Mouse (Mus musculus): Measurements from ENCODE around the gene Chd4. TPM values are rescaled to one million over a fixed set of nuclear protein-coding genes. Genes with fewer than 3 reads are reported as not detected.

Gene Chd4
- polyA plus RNA-seq, 1 experiment from 2014 or later = 105 TPM

GRCm38 (mm10) chr6:125147329-125147728 is 51.5 kb downstream of the Chd4 start:
- peaks cover 10% of the 10 kb centered on the region for H3K36me3 ChIP-seq (replicated peaks)
- 46% methylated on average over 10 of the region's 10 CpGs for WGBS
- H3K4me1 ChIP-seq = peaks cover 48% of the 10 kb centered on the region

GRCm38 (mm10) chr6:125148251-125148925 is 52.6 kb downstream of the Chd4 start:
- Histone ChIP-seq H3K27me3 (replicated peaks) (no peaks in the 10 kb centered on the region), H3K4me1 (peaks cover 48% of the 10 kb centered on the region), H3K4me3 (no peak overlapping the region), H3K4me2 (peak overlapping the region; percentile 12; the same call in 1 of the 2 replicates), H3K9ac (no peak overlapping the region), H3K36me3 (replicated peaks) (peaks cover 12% of the 10 kb centered on the region; the same call in 1 of the 2 replicates), H3K9me3 (no peaks in the 10 kb centered on the region), H3K27ac (no peak overlapping the region)
- ATAC-seq (replicated peaks) = no peak
- WGBS = 72% methylated on average over 18 of the region's 18 CpGs

More at GRCm38 (mm10) chr6:125147329-125147728, 51.5 kb downstream of the Chd4 start:
- no peak for ATAC-seq (replicated peaks)
- Histone ChIP-seq H3K9me3 (no peaks in the 10 kb centered on the region), H3K27me3 (replicated peaks) (no peaks in the 10 kb centered on the region), H3K9ac (peak overlapping the region; percentile 32; the same call in 1 of the 2 replicates), H3K27ac (no peak overlapping the region), H3K4me2 (peak overlapping the region; percentile 96), H3K4me3 (peak overlapping the region; percentile 82; the same call in 1 of the 2 replicates)

GRCm38 (mm10) chr6:125148926-125149568 is 53.3 kb downstream of the Chd4 start:
- Histone ChIP-seq H3K4me3 (no peak overlapping the region), H3K27ac (no peak overlapping the region), H3K9ac (no peak overlapping the region), H3K27me3 (replicated peaks) (no peaks in the 10 kb centered on the region), H3K4me2 (no peak overlapping the region), H3K36me3 (replicated peaks) (peaks cover 7% of the 10 kb centered on the region; the same call in 1 of the 2 replicates), H3K9me3 (no peaks in the 10 kb centered on the region), H3K4me1 (peaks cover 48% of the 10 kb centered on the region)
- WGBS = 77% methylated on average over 16 of the region's 16 CpGs
- ATAC-seq (replicated peaks) = no peak

GRCm38 (mm10) chr6:125149569-125149950 is 53.8 kb downstream of the Chd4 start:
- Histone ChIP-seq H3K4me3 (no peak overlapping the region), H3K9me3 (no peaks in the 10 kb centered on the region), H3K36me3 (replicated peaks) (peaks cover 4% of the 10 kb centered on the region; the same call in 1 of the 2 replicates), H3K27ac (no peak overlapping the region), H3K27me3 (replicated peaks) (no peaks in the 10 kb centered on the region), H3K9ac (no peak overlapping the region), H3K4me2 (no peak overlapping the region), H3K4me1 (peaks cover 43% of the 10 kb centered on the region)
- WGBS = 68% methylated on average over 7 of the region's 7 CpGs
- ATAC-seq (replicated peaks) = no peak

GRCm38 (mm10) chr6:125152212-125153017 is 56.6 kb downstream of the Chd4 start:
- 87% methylated on average over 22 of the region's 22 CpGs for whole genome bisulfite sequencing
- Histone ChIP-seq H3K36me3 (replicated peaks) (peaks cover 4% of the 10 kb centered on the region; the same call in 1 of the 2 replicates), H3K27me3 (replicated peaks) (no peaks in the 10 kb centered on the region)

GRCm38 (mm10) chr6:125153018-125153389 is 57.2 kb downstream of the Chd4 start:
- Histone ChIP-seq H3K27me3 (replicated peaks) (no peaks in the 10 kb centered on the region), H3K4me2 (no peak overlapping the region), H3K4me1 (peaks cover 17% of the 10 kb centered on the region), H3K9me3 (no peaks in the 10 kb centered on the region), H3K4me3 (no peak overlapping the region), H3K27ac (no peak overlapping the region), H3K9ac (no peak overlapping the region), H3K36me3 (replicated peaks) (peaks cover 4% of the 10 kb centered on the region; the same call in 1 of the 2 replicates)
- ATAC-seq (replicated peaks) = no peak
- 83% methylated on average over 5 of the region's 5 CpGs for WGBS

More at GRCm38 (mm10) chr6:125152212-125153017, 56.6 kb downstream of the Chd4 start:
- peaks cover 21% of the 10 kb centered on the region for H3K4me1 ChIP-seq
- no peak overlapping the region for H3K4me3 ChIP-seq
- no peak for ATAC-seq (replicated peaks)
- no peaks in the 10 kb centered on the region for H3K9me3 ChIP-seq
- H3K9ac ChIP-seq = no peak overlapping the region
- H3K27ac ChIP-seq = no peak overlapping the region
- H3K4me2 ChIP-seq = no peak overlapping the region

- Histone ChIP-seq H3K4me1 (peaks cover 10% of the 10 kb centered on the region), H3K27me3 (replicated peaks) (no peaks in the 10 kb centered on the region), H3K9me3 (no peaks in the 10 kb centered on the region), H3K4me3 (no peak overlapping the region), H3K4me2 (no peak overlapping the region), H3K36me3 (replicated peaks) (peaks cover 4% of the 10 kb centered on the region; the same call in 1 of the 2 replicates), H3K9ac (no peak overlapping the region), H3K27ac (no peak overlapping the region)
- ATAC-seq (replicated peaks) = no peak
- 94% methylated on average over 4 of the region's 4 CpGs for WGBS
Observed at GRCm38 (mm10) chr6:125153682-125154081, 57.9 kb downstream of the Chd4 start.

- H3K36me3 ChIP-seq (replicated peaks) = peaks cover 4% of the 10 kb centered on the region; the same call in 1 of the 2 replicates
- ATAC-seq (replicated peaks) = no peak
- no peak overlapping the region for H3K4me2 ChIP-seq
- H3K27ac ChIP-seq = no peak overlapping the region
- no peak overlapping the region for H3K4me3 ChIP-seq
- no peak overlapping the region for H3K9ac ChIP-seq
- no peaks in the 10 kb centered on the region for H3K9me3 ChIP-seq
- no peaks in the 10 kb centered on the region for H3K27me3 ChIP-seq (replicated peaks)
- peaks cover 2% of the 10 kb centered on the region; the same call in 1 of the 2 replicates for H3K4me1 ChIP-seq
Observed at GRCm38 (mm10) chr6:125154550-125154949, 58.8 kb downstream of the Chd4 start.

- Histone ChIP-seq H3K27ac (no peak overlapping the region), H3K4me2 (no peak overlapping the region), H3K9ac (no peak overlapping the region), H3K36me3 (replicated peaks) (peaks cover 10% of the 10 kb centered on the region; the same call in 1 of the 2 replicates), H3K27me3 (replicated peaks) (no peaks in the 10 kb centered on the region), H3K4me3 (no peak overlapping the region), H3K9me3 (no peaks in the 10 kb centered on the region), H3K4me1 (0 out of 2 replicates have a peak, but pooled peaks cover 2% of the 10 kb centered on the region)
- no peak for ATAC-seq (replicated peaks)
- 72% methylated on average over 8 of the region's 8 CpGs for WGBS
Observed at GRCm38 (mm10) chr6:125155262-125155661, 59.5 kb downstream of the Chd4 start.

- H3K4me1 ChIP-seq = peaks cover 7% of the 10 kb centered on the region; the same call in 1 of the 2 replicates
- no peak overlapping the region for H3K4me3 ChIP-seq
- WGBS = 79% methylated on average over 3 of the region's 3 CpGs
- H3K27ac ChIP-seq = no peak overlapping the region
- H3K4me2 ChIP-seq = no peak overlapping the region
- no peak for ATAC-seq (replicated peaks)
- no peaks in the 10 kb centered on the region for H3K27me3 ChIP-seq (replicated peaks)
- H3K36me3 ChIP-seq (replicated peaks) = peaks cover 16% of the 10 kb centered on the region
- H3K9me3 ChIP-seq = no peaks in the 10 kb centered on the region
- H3K9ac ChIP-seq = no peak overlapping the region
Observed at GRCm38 (mm10) chr6:125156491-125156890, 60.7 kb downstream of the Chd4 start.

GRCm38 (mm10) chr6:125156903-125157614 is 61.3 kb downstream of the Chd4 start:
- no peak for ATAC-seq (replicated peaks)
- Histone ChIP-seq H3K36me3 (replicated peaks) (peaks cover 16% of the 10 kb centered on the region), H3K9ac (no peak overlapping the region; the same call in 1 of the 2 replicates), H3K9me3 (no peaks in the 10 kb centered on the region), H3K27ac (peak overlapping the region; percentile 55; the same call in 1 of the 2 replicates), H3K4me3 (no peak overlapping the region), H3K4me2 (no peak overlapping the region), H3K27me3 (replicated peaks) (no peaks in the 10 kb centered on the region), H3K4me1 (peaks cover 9% of the 10 kb centered on the region; the same call in 1 of the 2 replicates)
- WGBS = 12% methylated on average over 7 of the region's 7 CpGs
